ENCODE assay signal across 11 mouse cellular contexts in the genomic region with DNA sequence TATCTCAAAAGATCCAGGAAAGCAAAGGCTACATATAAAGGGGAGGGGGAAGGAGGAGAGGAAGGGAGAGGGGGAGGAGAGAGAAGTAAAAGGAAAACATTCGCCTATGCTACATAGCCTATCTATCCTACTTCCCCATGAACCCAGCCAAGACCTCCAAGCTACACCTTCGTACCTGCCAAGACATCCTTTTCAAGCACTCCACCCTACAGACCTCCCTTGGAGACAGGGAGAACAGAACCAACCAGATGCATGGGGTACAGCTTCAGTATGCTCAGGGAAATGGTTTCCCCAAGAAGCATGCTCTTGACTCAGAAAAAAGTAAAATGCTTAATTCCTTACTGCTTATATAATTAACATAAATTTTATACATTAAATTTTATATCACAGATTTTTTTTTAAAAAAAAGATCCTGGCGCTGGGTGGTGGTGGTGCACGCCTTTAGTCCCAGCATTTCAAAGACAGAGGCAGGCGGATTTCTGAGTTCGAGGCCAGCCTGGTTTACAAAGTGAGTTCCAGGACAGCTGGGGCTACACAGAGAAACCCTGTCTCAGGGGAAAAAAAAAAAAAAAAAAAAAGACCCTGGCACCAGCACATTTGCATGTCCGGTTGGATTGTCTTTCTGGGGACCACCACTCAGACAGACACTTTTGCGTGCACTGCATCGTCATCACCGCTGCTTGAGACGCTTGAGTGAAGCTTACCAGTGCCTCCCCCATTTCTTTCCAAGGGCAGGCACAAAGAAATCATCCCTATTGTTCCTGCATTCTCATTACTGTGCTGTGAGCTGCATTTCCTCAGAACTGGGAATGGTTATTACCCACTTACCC. TPM values are rescaled to one million over a fixed set of nuclear protein-coding genes. Genes with fewer than 3 reads are reported as not detected.
DNase-seq lines count a peak whose midpoint lies in the region; ATAC-seq lines count a peak whose summit lies in the region.
"Had no signal": no experiment of that assay in that cellular context is flagged by ENCODE, and none has a peak within 500 bp of the region (broad histone marks: within the 10 kb centered on the region; RNA-seq: fewer than 3 reads in every experiment).

No protein-coding gene starts in this region.

- peak overlapping the region; percentile 55; the same call in 1 of the 2 replicates for H3K27ac ChIP-seq in kidney, embryonic 14.5 days (ENCODE audit: low read depth, low read length)
- peak overlapping the region; percentile 82 for H3K27ac ChIP-seq in forebrain, embryonic 12.5 days
- peak overlapping the region; percentile 59 for H3K27ac ChIP-seq in midbrain, embryonic 10.5 days (replicated peaks)

- H3K4me2 ChIP-seq in kidney, embryonic 14.5 days (replicated peaks; ENCODE audit: low read depth, low read length), result no peak overlapping the region
- H3K4me2 ChIP-seq in forebrain, embryonic 12.5 days, result peak overlapping the region; percentile 15; the same call in 1 of the 2 replicates
- H3K4me2 ChIP-seq: embryonic facial prominence, embryonic 13.5 days had no signal

- peak overlapping the region; percentile 34; the same call in 1 of the 2 replicates for H3K9ac ChIP-seq in kidney, embryonic 14.5 days (ENCODE audit: low read depth, low read length)
- H3K9ac ChIP-seq in forebrain, embryonic 12.5 days, result no peak overlapping the region
- H3K9ac ChIP-seq: embryonic facial prominence, embryonic 13.5 days had no signal

- H3K9me3 ChIP-seq in kidney, embryonic 14.5 days (ENCODE audit: control insufficient read depth, low read length), result no peaks in the 10 kb centered on the region
- no peaks in the 10 kb centered on the region for H3K9me3 ChIP-seq in forebrain, embryonic 12.5 days
- H3K9me3 ChIP-seq in midbrain, embryonic 10.5 days (replicated peaks), result no peaks in the 10 kb centered on the region
- H3K9me3 ChIP-seq: embryonic facial prominence, embryonic 13.5 days had no signal

- H3K4me1 ChIP-seq in kidney, embryonic 14.5 days (ENCODE audit: control insufficient read depth, insufficient read depth, low read length), result peaks cover 18% of the 10 kb centered on the region
- peaks cover 35% of the 10 kb centered on the region for H3K4me1 ChIP-seq in forebrain, embryonic 12.5 days
- H3K4me1 ChIP-seq in midbrain, embryonic 10.5 days, result peaks cover 26% of the 10 kb centered on the region

- no peak overlapping the region for H3K4me3 ChIP-seq in kidney, embryonic 14.5 days (ENCODE audit: low read length)
- H3K4me3 ChIP-seq in forebrain, embryonic 12.5 days (replicated peaks), result no peak overlapping the region
- H3K4me3 ChIP-seq in midbrain, embryonic 10.5 days, result peak overlapping the region; percentile 12
- H3K4me3 ChIP-seq: embryonic facial prominence, embryonic 13.5 days had no signal

- H3K27me3 ChIP-seq in kidney, embryonic 14.5 days (ENCODE audit: control insufficient read depth, insufficient read depth, low read length), result no peaks in the 10 kb centered on the region
- no peaks in the 10 kb centered on the region for H3K27me3 ChIP-seq in forebrain, embryonic 12.5 days
- no peaks in the 10 kb centered on the region for H3K27me3 ChIP-seq in midbrain, embryonic 10.5 days (ENCODE audit: low read depth, poor library complexity, severe bottlenecking)
- H3K27me3 ChIP-seq: embryonic facial prominence, embryonic 13.5 days had no signal

- peak; percentile 72; the same call in 1 of the 2 replicates for ATAC-seq in kidney, embryonic 14.5 days (ENCODE audit: low FRiP score, low TSS enrichment)
- peak; percentile 82 for ATAC-seq in forebrain, embryonic 12.5 days (ENCODE audit: low FRiP score)
- ATAC-seq: intestine, embryonic 16.5 days had no signal

- DNase-seq in kidney, adult 18-20 months, result no peak
- DNase-seq in midbrain, embryonic 10.5 days (ENCODE audit: low spot score), result peak; percentile 23
- peak; percentile 87 for DNase-seq in retina, embryonic 14.5 days (ENCODE audit: low spot score)
- DNase-seq in cerebellum, adult 11 months, result no peak
- DNase-seq in cerebellum, adult 9-11 months, result no peak
- no peak for DNase-seq in right cerebral cortex, adult 2 months (ENCODE audit: low spot score in 2 of 2)
- DNase-seq: layer of hippocampus, postnatal 36 days had no signal

- H3K36me3 ChIP-seq in kidney, embryonic 14.5 days (ENCODE audit: control insufficient read depth, insufficient read depth, low read length), result no peaks in the 10 kb centered on the region; the same call in 1 of the 2 replicates
- H3K36me3 ChIP-seq in forebrain, embryonic 12.5 days (replicated peaks), result peaks cover 2% of the 10 kb centered on the region
- H3K36me3 ChIP-seq in midbrain, embryonic 10.5 days, result peaks cover 15% of the 10 kb centered on the region

- WGBS in kidney, embryonic 14.5 days, result 56% methylated on average over 11 of the region's 11 CpGs
- 51% methylated on average over 11 of the region's 11 CpGs for WGBS in forebrain, embryonic 12.5 days
- 63% methylated on average over 11 of the region's 11 CpGs for WGBS in midbrain, embryonic 10.5 days

RNA-seq across cellular contexts. Expression of gene Ehmt1, which starts 14.4 kb away (rescaled TPM):
- polyA plus RNA-seq in kidney, embryonic 14.5 days (2014; fragmentation: Nextera tagmentation; extraction: Ambion mirVana), result 61.3 and 101 TPM in 2 replicates
- polyA plus RNA-seq in forebrain, embryonic 12.5 days (2016; fragmentation: Nextera tagmentation; extraction: Ambion mirVana), result 147 and 148 TPM in 2 replicates
- polyA plus RNA-seq in midbrain, embryonic 10.5 days (2016; fragmentation: Nextera tagmentation; extraction: Ambion mirVana), result 137 and 151 TPM in 2 replicates

RNA-seq across cellular contexts. Expression of gene Arrdc1, which starts 30.0 kb away (rescaled TPM):
- polyA plus RNA-seq in kidney, embryonic 14.5 days (2014; fragmentation: Nextera tagmentation; extraction: Ambion mirVana), result 35.7 and 40.3 TPM in 2 replicates
- polyA plus RNA-seq in forebrain, embryonic 12.5 days (2016; fragmentation: Nextera tagmentation; extraction: Ambion mirVana), result 15.2 and 17.4 TPM in 2 replicates
- polyA plus RNA-seq in midbrain, embryonic 10.5 days (2016; fragmentation: Nextera tagmentation; extraction: Ambion mirVana), result 16.0 and 16.2 TPM in 2 replicates

RNA-seq across cellular contexts. Expression of gene Zmynd19, which starts 44.6 kb away (rescaled TPM):
- 15.2 and 28.5 TPM in 2 replicates for polyA plus RNA-seq in kidney, embryonic 14.5 days (2014; fragmentation: Nextera tagmentation; extraction: Ambion mirVana)
- polyA plus RNA-seq in forebrain, embryonic 12.5 days (2016; fragmentation: Nextera tagmentation; extraction: Ambion mirVana), result 21.8 and 21.9 TPM in 2 replicates
- 22.8 and 23.2 TPM in 2 replicates for polyA plus RNA-seq in midbrain, embryonic 10.5 days (2016; fragmentation: Nextera tagmentation; extraction: Ambion mirVana)

RNA-seq across cellular contexts. Expression of gene Dph7, which starts 57.2 kb away (rescaled TPM):
- polyA plus RNA-seq in kidney, embryonic 14.5 days (2014; fragmentation: Nextera tagmentation; extraction: Ambion mirVana), result 26.4 and 30.2 TPM in 2 replicates
- polyA plus RNA-seq in forebrain, embryonic 12.5 days (2016; fragmentation: Nextera tagmentation; extraction: Ambion mirVana), result 31.2 and 34.1 TPM in 2 replicates
- 33.9 and 36.3 TPM in 2 replicates for polyA plus RNA-seq in midbrain, embryonic 10.5 days (2016; fragmentation: Nextera tagmentation; extraction: Ambion mirVana)

Comparison
In these comparisons a context has a peak if more than half of its experiments do, and no peak if none do; other contexts are left out.
1. DNase-seq: peak in midbrain, embryonic 10.5 days (single experiment) and retina, embryonic 14.5 days (single experiment); none in kidney, adult 18-20 months (single experiment), cerebellum, adult 11 months (single experiment), cerebellum, adult 9-11 months (single experiment) and right cerebral cortex, adult 2 months (0 of 2).
2. Peak in every context shown above with its lines, with median percentiles within 50 percentile points of each other: H3K27ac ChIP-seq.